Mouse (Mus musculus): ENCODE measurements around the gene Il9.

Gene Il9

GRCm38 (mm10) chr13:56468536-56468935, 13.5 kb downstream of the Il9 start:
- DNase-seq: no peak

GRCm38 (mm10) chr13:56467786-56468185, 14.3 kb downstream of the Il9 start:
- no peak for DNase-seq

- DNase-seq: no peak
Measured at GRCm38 (mm10) chr13:56463750-56464149, 18.3 kb downstream of the Il9 start.

- DNase-seq: no peak
Measured at GRCm38 (mm10) chr13:56463261-56463660, 18.8 kb downstream of the Il9 start.

GRCm38 (mm10) chr13:56462791-56463190, 19.3 kb downstream of the Il9 start:
- no peak for DNase-seq

GRCm38 (mm10) chr13:56461460-56461859, 20.6 kb downstream of the Il9 start:
- DNase-seq: no peak

GRCm38 (mm10) chr13:56458001-56458400, 24.0 kb downstream of the Il9 start:
- no peak for DNase-seq

GRCm38 (mm10) chr13:56450035-56450434, 32.0 kb downstream of the Il9 start:
- no peak for DNase-seq

- DNase-seq: no peak
Measured at GRCm38 (mm10) chr13:56449239-56450030, 32.6 kb downstream of the Il9 start.

- DNase-seq: no peak
Measured at GRCm38 (mm10) chr13:56444996-56445395, 37.0 kb downstream of the Il9 start.

GRCm38 (mm10) chr13:56444112-56444511, 37.9 kb downstream of the Il9 start:
- no peak for DNase-seq

- DNase-seq: no peak
Measured at GRCm38 (mm10) chr13:56443411-56443810, 38.6 kb downstream of the Il9 start.

GRCm38 (mm10) chr13:56438211-56439075, 43.6 kb downstream of the Il9 start, which contains the start of gene Slc25a48:
TSS of gene Slc25a48 (plus strand) at chr13:56438355.
- DNase-seq: peak; percentile 23 to 46

- no peak for DNase-seq
Measured at GRCm38 (mm10) chr13:56435615-56436287, 46.3 kb downstream of the Il9 start.

GRCm38 (mm10) chr13:56434311-56434751, 47.7 kb downstream of the Il9 start:
- no peak for DNase-seq

GRCm38 (mm10) chr13:56433466-56433865, 48.6 kb downstream of the Il9 start:
- peak; percentile 47 to 65 for DNase-seq

GRCm38 (mm10) chr13:56432496-56432895, 49.5 kb downstream of the Il9 start:
- no peak for DNase-seq

Data from lung, postnatal 4 days (tissue).